Mouse (Mus musculus) thymus, postnatal 36 days (tissue): ENCODE data around the gene Gpr137.

Experiments used
- DNase-seq, 2 experiments: peaks; one replicate each; pipeline ENCODE4 v3.0.0; 2022; ENCODE audit warnings: mixed read lengths in 2 of 2

The Gpr137 gene

GRCm38 (mm10) chr19:6940396-6941351 is 1.6 kb downstream of the Gpr137 start:
- DNase-seq: no peak

GRCm38 (mm10) chr19:6939106-6940002 is 2.9 kb downstream of the Gpr137 start:
- DNase-seq: no peak

- no peak for DNase-seq
These were observed 4.5 kb downstream of the Gpr137 start for GRCm38 (mm10) chr19:6937541-6938465.

- DNase-seq: peak; percentile 51 to 53
These were observed 6.0 kb downstream of the Gpr137 start for GRCm38 (mm10) chr19:6936299-6936698.

- DNase-seq: peak in 1 of 2 experiments; percentile 14
These were observed 7.9 kb downstream of the Gpr137 start, which contains the start of gene Kcnk4 for GRCm38 (mm10) chr19:6934195-6934977. Gene Kcnk4, minus strand, starts transcription at chr19:6934515.

- peak in 1 of 2 experiments; percentile 18 for DNase-seq
These were observed 8.7 kb downstream of the Gpr137 start for GRCm38 (mm10) chr19:6933436-6934194.

- DNase-seq: no peak
These were observed 9.2 kb downstream of the Gpr137 start for GRCm38 (mm10) chr19:6933102-6933435.

- DNase-seq: no peak
These were observed 10.3 kb downstream of the Gpr137 start for GRCm38 (mm10) chr19:6932018-6932417.

GRCm38 (mm10) chr19:6931002-6931401 is 11.3 kb downstream of the Gpr137 start:
- no peak for DNase-seq

GRCm38 (mm10) chr19:6928080-6928479 is 14.2 kb downstream of the Gpr137 start:
- peak in 1 of 2 experiments; percentile 10 for DNase-seq

GRCm38 (mm10) chr19:6926559-6927255 is 15.6 kb downstream of the Gpr137 start:
- peak in 1 of 2 experiments; percentile 21 for DNase-seq

- DNase-seq: no peak
These were observed 16.5 kb downstream of the Gpr137 start for GRCm38 (mm10) chr19:6925611-6926329.

- DNase-seq: no peak
These were observed 17.0 kb downstream of the Gpr137 start, which contains the start of gene Catsperz for GRCm38 (mm10) chr19:6925307-6925573. Gene Catsperz, minus strand, starts transcription at chr19:6925380.

- DNase-seq: peak; percentile 81 to 88
These were observed 17.6 kb downstream of the Gpr137 start for GRCm38 (mm10) chr19:6924461-6925306.

GRCm38 (mm10) chr19:6922901-6923735 is 19.2 kb downstream of the Gpr137 start:
- DNase-seq: peak in 1 of 2 experiments; percentile 13

- peak; percentile 100 for DNase-seq
These were observed 20.4 kb downstream of the Gpr137 start, which contains the start of gene Esrra for GRCm38 (mm10) chr19:6921647-6922567. Gene Esrra, minus strand, starts transcription at chr19:6921813.
